ENCODE assay signal across 8 mouse cellular contexts in the genomic region with DNA sequence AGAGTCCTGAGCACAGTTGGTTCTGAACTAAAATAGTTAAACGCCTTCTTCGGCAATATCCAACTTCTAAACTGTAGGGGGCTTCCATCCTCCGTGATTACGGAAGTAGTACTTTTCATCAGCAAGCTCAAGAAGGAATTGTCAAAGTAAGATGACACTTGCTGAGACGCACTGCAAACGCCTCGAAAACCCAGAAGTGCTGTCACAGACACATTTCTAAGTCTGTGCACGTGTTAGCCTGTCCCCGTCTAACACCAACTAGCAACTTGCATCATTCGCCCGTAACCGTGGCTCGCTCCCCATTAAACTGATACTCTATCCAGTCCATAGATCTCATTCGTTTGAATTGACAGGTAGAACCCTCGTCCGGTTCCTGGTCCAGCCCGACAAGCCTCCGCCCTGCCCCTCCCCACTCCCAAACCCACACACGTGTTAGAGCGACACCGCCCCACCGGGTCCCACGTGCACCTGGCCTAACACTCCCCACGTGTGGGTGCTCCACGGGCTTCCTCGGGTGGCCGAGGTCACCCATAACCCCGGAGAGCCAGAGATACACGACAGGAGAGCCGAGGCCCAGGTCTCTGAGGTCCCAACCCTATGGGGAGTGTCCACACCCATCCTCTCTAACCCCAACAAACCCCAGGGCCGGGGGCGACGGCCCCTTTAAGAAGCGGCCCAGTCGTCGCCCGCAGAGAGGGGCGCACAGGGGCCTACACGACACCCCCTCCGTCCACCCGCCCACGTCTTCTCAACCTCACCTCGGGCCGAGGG. TPM values are rescaled to one million over a fixed set of nuclear protein-coding genes. Genes with fewer than 3 reads are reported as not detected.
A peak's percentile ranks its signal among the peaks of the same experiment; 100 is the strongest.
DNase-seq lines count a peak whose midpoint lies in the region; ATAC-seq lines count a peak whose summit lies in the region.

No protein-coding gene starts in this region.

- peak; percentile 26 for DNase-seq in brain, embryonic 18.5 days (ENCODE audit: low read depth, low spot score)
- peak; percentile 75 for DNase-seq in liver
- DNase-seq in monocyte, adult 2 months (ENCODE audit: low read depth in 1 of 2, low spot score in 2 of 2): peak; percentile 33 to 67
- DNase-seq in splenic B cell, adult 2 months (ENCODE audit: low read depth, low spot score): peak; percentile 79

- ATAC-seq in CD4-positive, CD25-positive, alpha-beta regulatory T cell, adult 4 months: peak; percentile 33
- ATAC-seq in heart, embryonic 12.5 days (ENCODE audit: insufficient number of reproducible peaks, low FRiP score): peak; percentile 70
- peak; percentile 75 for ATAC-seq in kidney, embryonic 16.5 days (ENCODE audit: low FRiP score, low TSS enrichment)

- H3K9ac ChIP-seq in heart, embryonic 12.5 days: peak overlapping the region; percentile 99
- H3K9ac ChIP-seq in kidney, embryonic 16.5 days (replicated peaks; ENCODE audit: low read length): peak overlapping the region; percentile 100

- under 1% methylated on average over 44 of the region's 44 CpGs for WGBS in heart, embryonic 12.5 days
- under 1% methylated on average over 42 of the region's 44 CpGs for WGBS in kidney, embryonic 16.5 days

- H3K4me1 ChIP-seq in erythroblast, embryonic 14.5 days (ENCODE audit: control insufficient read depth): peaks cover 38% of the 10 kb centered on the region
- peaks cover 26% of the 10 kb centered on the region for H3K4me1 ChIP-seq in heart, embryonic 12.5 days (replicated peaks)
- peaks cover 21% of the 10 kb centered on the region for H3K4me1 ChIP-seq in kidney, embryonic 16.5 days (ENCODE audit: insufficient read depth, low read length)

- H3K27me3 ChIP-seq in erythroblast, embryonic 14.5 days (ENCODE audit: control insufficient read depth): no peaks in the 10 kb centered on the region
- no peaks in the 10 kb centered on the region for H3K27me3 ChIP-seq in heart, embryonic 12.5 days (replicated peaks)
- H3K27me3 ChIP-seq in kidney, embryonic 16.5 days (ENCODE audit: insufficient read depth, low read length): no peaks in the 10 kb centered on the region
- no peaks in the 10 kb centered on the region for H3K27me3 ChIP-seq in splenic B cell, adult 2 months (ENCODE audit: control insufficient read depth, insufficient read depth, low read length, poor library complexity, severe bottlenecking)

- H3K4me3 ChIP-seq in erythroblast, embryonic 14.5 days (replicated peaks): peak overlapping the region; percentile 95
- peak overlapping the region; percentile 92 for H3K4me3 ChIP-seq in heart, embryonic 12.5 days
- peak overlapping the region; percentile 83 for H3K4me3 ChIP-seq in kidney, embryonic 16.5 days (ENCODE audit: low read length)

- peaks cover 5% of the 10 kb centered on the region for H3K36me3 ChIP-seq in erythroblast, embryonic 14.5 days (ENCODE audit: control insufficient read depth)
- peaks cover 9% of the 10 kb centered on the region; the same call in 1 of the 2 replicates for H3K36me3 ChIP-seq in heart, embryonic 12.5 days
- H3K36me3 ChIP-seq in kidney, embryonic 16.5 days (ENCODE audit: insufficient read depth, low read length): peaks cover 4% of the 10 kb centered on the region; the same call in 1 of the 2 replicates
- no peaks in the 10 kb centered on the region for H3K36me3 ChIP-seq in splenic B cell, adult 2 months (ENCODE audit: control insufficient read depth, insufficient read depth, low read length, poor library complexity, severe bottlenecking)

- no peaks in the 10 kb centered on the region for H3K9me3 ChIP-seq in erythroblast, embryonic 14.5 days (ENCODE audit: control insufficient read depth, low read length)
- no peaks in the 10 kb centered on the region for H3K9me3 ChIP-seq in heart, embryonic 12.5 days (replicated peaks)
- H3K9me3 ChIP-seq in kidney, embryonic 16.5 days (ENCODE audit: low read length): no peaks in the 10 kb centered on the region

- peak overlapping the region; percentile 77 for H3K4me2 ChIP-seq in heart, embryonic 12.5 days
- H3K4me2 ChIP-seq in kidney, embryonic 16.5 days (replicated peaks; ENCODE audit: low read depth, low read length): peak overlapping the region; percentile 76

- H3K27ac ChIP-seq in heart, embryonic 12.5 days (ENCODE audit: poor library complexity, severe bottlenecking): peak overlapping the region; percentile 97
- H3K27ac ChIP-seq in kidney, embryonic 16.5 days (ENCODE audit: low read length): peak overlapping the region; percentile 99

RNA-seq across cellular contexts. Expression of a gene that starts 0.7 kb away (rescaled TPM):
- polyA plus RNA-seq in CD4-positive, CD25-positive, alpha-beta regulatory T cell, adult 4 months (2017; shearing (Covaris generic)): 1 to 10 TPM; 8.0 to 9.3 TPM
- polyA plus RNA-seq in erythroblast, embryonic 14.5 days (2012): 0.22 and 0.26 TPM in 2 replicates
- polyA plus RNA-seq in heart, embryonic 12.5 days (2016; fragmentation: Nextera tagmentation; extraction: Ambion mirVana): 3.8 and 4.0 TPM in 2 replicates
- 3.9 and 5.0 TPM in 2 replicates for polyA plus RNA-seq in kidney, embryonic 16.5 days (2015; fragmentation: Nextera tagmentation; extraction: Ambion mirVana)

Comparison
In these comparisons a context has a peak if more than half of its experiments do, and no peak if none do; other contexts are left out.
1. Peak in every context shown above with its lines: DNase-seq, ATAC-seq, H3K4me3 ChIP-seq and H3K27ac ChIP-seq.
2. DNase-seq: peak in every context shown above with its lines; median percentile 79 in splenic B cell, adult 2 months; 75 in liver; 50 in monocyte, adult 2 months; 26 in brain, embryonic 18.5 days.